Mouse (Mus musculus) heart, adult 2 months (tissue): ENCODE data around the gene Gm48551. TPM values are rescaled to one million over a fixed set of nuclear protein-coding genes. Genes with fewer than 3 reads are reported as not detected.

Source experiments
- DNase-seq, 2 experiments: peaks; one replicate each; pipeline ENCODE4 v3.0.0; 2021
- H3K27ac ChIP-seq: fragments of 200-600 bp; 2 replicates; pipeline ENCODE4 v1.8.1; 2022
- H3K27me3 ChIP-seq: fragments of 200-500 bp; 2 replicates; pipeline ENCODE4 v1.6.1; 2012; ENCODE audit warnings: mild to moderate bottlenecking, low read length, inconsistent platforms, mixed read lengths; ENCODE audit not compliant: control insufficient read depth, insufficient read depth
- H3K36me3 ChIP-seq: fragments of 200-500 bp; 2 replicates; pipeline ENCODE4 v1.6.1; 2012; ENCODE audit warnings: low read length, inconsistent platforms; ENCODE audit not compliant: control insufficient read depth, insufficient read depth
- H3K4me1 ChIP-seq: fragments of 200-500 bp; 2 replicates; pipeline ENCODE4 v1.6.1; 2011; ENCODE audit warnings: low read length; ENCODE audit not compliant: control insufficient read depth, insufficient read depth
- H3K4me3 ChIP-seq: fragments of 200-600 bp; 2 replicates; pipeline ENCODE4 v1.8.1; 2022
- H3K79me2 ChIP-seq: fragments of 200-500 bp; replicated peaks from 2 replicates; pipeline ENCODE4 v1.6.1; 2012; ENCODE audit warnings: mild to moderate bottlenecking, inconsistent platforms, low read length, moderate library complexity, mixed read lengths; ENCODE audit not compliant: control insufficient read depth, insufficient read depth
- H3K9ac ChIP-seq: fragments of 200-500 bp; 2 replicates; pipeline ENCODE4 v1.6.1; 2012; ENCODE audit warnings: low read depth, mild to moderate bottlenecking, control low read depth, inconsistent platforms, low read length, mixed read lengths
- CTCF ChIP-seq: fragments of 200-600 bp; IDR thresholded peaks from 2 replicates; pipeline ENCODE4 v1.8.1; 2022; ENCODE audit warnings: antibody characterized with exemption, mild to moderate bottlenecking, moderate library complexity
- EP300 ChIP-seq: fragments of 200-500 bp; IDR thresholded peaks from 2 replicates; pipeline ENCODE4 v1.6.1; 2011; ENCODE audit warnings: low read depth, low read length, control low read depth; ENCODE audit not compliant: insufficient read depth
- POLR2A ChIP-seq: fragments of 200-500 bp; IDR thresholded peaks from 2 replicates; pipeline ENCODE4 v1.6.1; 2011; ENCODE audit warnings: mild to moderate bottlenecking, low read depth, low read length, control low read depth; ENCODE audit not compliant: insufficient read depth
- WGBS: fragments of 180-500 bp; shearing (Covaris S2); methylation state at CpG from one replicate; pipeline ENCODE4 v1.1.7; 2018; 5-methylcytosine and 5-hydroxymethylcytosine counted together
- intact Hi-C: fragments of 180-260 bp; cut with DNase I; formaldehyde crosslinking; loops from one replicate; pipeline ENCODE4 v1.15.1; 2025
- microRNA-seq, 2 experiments: library from miRNA; unstranded; fragments of <30 nt; microRNA quantifications; one replicate each; pipeline ENCODE4 v1.2.0; 2021
- polyA plus RNA-seq: library from polyadenylated mRNA; depleted of rRNA; stranded (reverse); fragments of >200 nt; gene quantifications from 2 replicates; pipeline ENCODE4 v1.2.3, GENCODE M21; 2012; rRNA removed
- total RNA-seq, 2 experiments: library from RNA; stranded (reverse); gene quantifications; 2 replicates each; pipeline ENCODE4 v1.2.3; 2021

Gene Gm48551
- total and polyA plus RNA-seq, 3 experiments = 0.73 to 2.1 (median 1.9) TPM

DNA sequence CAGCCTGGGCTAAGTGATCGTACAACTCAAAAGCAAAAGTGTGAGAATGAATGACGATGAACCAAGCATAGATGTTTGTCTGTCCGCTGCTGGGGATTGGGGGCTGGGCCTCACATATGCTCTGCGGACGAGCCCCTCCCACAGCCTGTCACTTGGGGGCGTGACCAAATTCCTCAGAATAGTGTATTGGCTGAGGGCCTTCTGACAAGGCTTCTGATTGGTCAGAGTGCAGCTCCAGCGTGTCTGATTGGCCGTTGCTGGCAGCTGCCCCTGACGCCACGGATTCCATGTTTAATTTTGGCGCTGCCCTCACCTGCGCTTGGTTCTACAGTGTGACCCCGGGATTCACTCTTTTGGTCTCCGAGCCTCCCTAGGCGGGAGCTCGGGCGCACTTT is 48.6 kb downstream of the Gm48551 start:
- WGBS = 1% methylated on average over 17 of the region's 17 CpGs
- Histone ChIP-seq H3K27me3 (no peaks in the 10 kb centered on the region), H3K4me3 (peak overlapping the region; percentile 30), H3K4me1 (peaks cover 13% of the 10 kb centered on the region), H3K79me2 (no peaks in the 10 kb centered on the region), H3K9ac (peak overlapping the region; percentile 55), H3K36me3 (no peaks in the 10 kb centered on the region), H3K27ac (peak overlapping the region; percentile 84)
- DNase-seq = peak; percentile 88 to 95
- intact Hi-C loops = no loop called here
- TF ChIP-seq POLR2A (0 out of 2 replicates have a peak, but pooled peaks have one; percentile 25), CTCF (no peak), EP300 (no peak)

DNA sequence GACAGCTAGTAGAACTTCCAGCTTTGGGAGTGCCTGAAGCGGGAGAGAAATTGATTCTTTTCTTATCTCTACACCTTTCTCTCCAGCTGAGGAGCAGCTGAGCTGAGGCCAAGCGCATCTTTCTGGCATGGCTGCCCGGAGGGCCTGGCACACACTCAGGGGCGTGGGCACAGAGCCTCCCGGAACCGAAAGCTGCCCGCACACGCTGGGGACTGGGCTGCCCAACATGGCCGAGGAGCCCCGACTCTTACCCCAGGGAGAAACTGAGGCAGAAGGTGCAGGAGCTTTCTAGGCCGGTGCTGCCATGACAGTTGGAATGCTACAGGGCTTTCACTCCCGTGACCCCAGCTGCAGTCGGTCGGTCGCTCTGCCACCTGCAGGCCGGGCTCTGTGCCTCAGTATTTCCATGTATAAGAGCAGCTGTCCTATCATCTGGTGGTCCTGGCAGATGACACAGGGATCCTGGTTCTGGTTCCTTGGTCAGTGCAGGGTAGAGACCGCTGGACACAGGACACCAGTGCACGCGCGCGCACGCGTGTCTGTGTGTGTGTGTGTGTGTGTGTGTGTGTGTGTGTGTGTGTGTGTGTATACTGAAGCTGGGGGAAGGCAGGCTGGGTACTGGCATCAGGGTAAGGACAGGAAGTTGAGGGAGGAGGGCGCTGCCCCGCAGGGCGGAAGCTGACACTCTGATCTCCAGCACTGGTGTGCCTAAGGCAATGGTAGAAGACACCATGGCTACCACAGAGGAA is 49.4 kb downstream of the Gm48551 start:
- TF ChIP-seq EP300 = no peak
- TF ChIP-seq CTCF = peak; percentile 47
- H3K9ac ChIP-seq = 0 out of 2 replicates have a peak overlapping the region, but pooled peaks have one; percentile 3
- intact Hi-C loops = no loop called here
- H3K79me2 ChIP-seq = no peaks in the 10 kb centered on the region
- no peaks in the 10 kb centered on the region for H3K36me3 ChIP-seq
- peak overlapping the region; percentile 84 for H3K27ac ChIP-seq
- H3K4me3 ChIP-seq = no peak overlapping the region
- H3K4me1 ChIP-seq = peaks cover 13% of the 10 kb centered on the region
- no peaks in the 10 kb centered on the region for H3K27me3 ChIP-seq
- WGBS = 62% methylated on average over 26 of the region's 26 CpGs
- peak; percentile 60 to 73 for DNase-seq

DNA sequence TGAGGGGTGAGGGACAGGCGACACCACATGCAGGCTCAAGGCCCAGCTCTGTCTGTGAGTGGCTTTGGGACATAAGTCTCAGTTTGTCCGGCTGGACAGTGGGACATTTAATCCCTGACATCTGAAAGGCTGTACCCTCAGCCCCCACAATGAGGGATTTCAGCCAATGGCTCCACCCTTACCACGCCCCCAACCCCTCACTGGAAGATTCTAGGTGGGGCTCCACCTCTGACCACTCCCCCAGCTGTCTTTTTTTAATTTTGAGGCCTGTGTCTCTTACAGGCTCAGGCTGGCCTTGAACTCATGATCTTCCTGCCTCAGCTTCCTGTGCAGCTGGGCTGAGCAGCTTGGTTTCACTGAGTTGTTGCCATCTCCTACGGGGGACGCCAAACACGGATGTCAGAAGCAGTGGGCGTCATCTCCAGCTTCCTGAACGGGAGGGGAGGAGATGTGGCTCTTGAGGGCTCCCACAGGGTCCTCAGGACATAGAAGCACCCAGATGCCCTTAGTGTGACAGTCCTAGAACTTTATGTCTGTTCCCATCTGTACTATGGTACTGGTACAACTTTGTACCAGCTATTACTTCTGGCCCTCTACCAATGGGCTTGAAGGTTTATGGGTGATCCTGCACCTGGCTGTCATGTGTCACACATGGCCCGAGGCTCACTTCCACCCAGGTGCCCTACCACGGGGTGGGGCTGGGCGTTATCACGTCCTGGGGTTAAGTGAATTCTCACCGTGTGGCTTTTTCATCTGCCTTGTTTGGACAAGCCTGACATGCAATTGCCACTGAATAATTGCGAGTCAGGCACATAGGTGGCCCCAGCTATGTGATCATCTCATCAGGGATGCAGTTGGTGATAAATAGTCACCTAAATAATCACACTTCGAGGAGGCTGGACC is 50.3 kb downstream of the Gm48551 start:
- WGBS = 38% methylated on average over 15 of the region's 15 CpGs
- H3K4me1 ChIP-seq = peaks cover 9% of the 10 kb centered on the region
- intact Hi-C loops = no loop called here
- H3K79me2 ChIP-seq = no peaks in the 10 kb centered on the region
- H3K9ac ChIP-seq = peak overlapping the region; percentile 10
- H3K27me3 ChIP-seq = no peaks in the 10 kb centered on the region
- no peak for TF ChIP-seq POLR2A
- H3K4me3 ChIP-seq = no peak overlapping the region
- peak in 1 of 2 experiments; percentile 28 for DNase-seq
- peak overlapping the region; percentile 44 for H3K27ac ChIP-seq
- no peaks in the 10 kb centered on the region for H3K36me3 ChIP-seq

DNA sequence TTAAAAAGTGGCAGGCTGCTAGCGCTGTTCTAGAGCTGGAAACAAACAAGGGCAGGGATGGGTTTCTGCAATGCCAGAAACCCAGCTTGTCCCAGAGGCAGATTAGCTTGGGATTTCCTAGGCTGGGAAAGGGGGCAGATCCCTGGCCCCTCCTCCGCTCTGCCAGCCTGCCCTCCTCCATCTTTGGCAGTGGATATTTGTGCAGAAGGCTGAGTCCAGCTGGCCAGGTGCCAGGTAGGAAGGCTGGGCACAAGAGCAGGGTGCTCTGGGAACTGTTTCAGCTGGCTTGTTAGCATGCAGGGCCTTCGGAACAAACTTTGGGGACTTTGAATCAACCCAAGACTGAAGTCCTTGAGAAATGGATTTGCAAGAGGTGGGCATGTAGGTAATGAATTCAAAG is 51.2 kb downstream of the Gm48551 start:
- intact Hi-C loops = no loop called here
- Histone ChIP-seq H3K4me1 (peaks cover 9% of the 10 kb centered on the region), H3K27me3 (no peaks in the 10 kb centered on the region), H3K9ac (no peak overlapping the region), H3K36me3 (no peaks in the 10 kb centered on the region), H3K79me2 (no peaks in the 10 kb centered on the region), H3K4me3 (no peak overlapping the region), H3K27ac (peak overlapping the region; percentile 44)
- DNase-seq = peak; percentile 74 to 84
- TF ChIP-seq POLR2A (no peak), EP300 (0 out of 2 replicates have a peak, but pooled peaks have one; percentile 48), CTCF (no peak)
- 54% methylated on average over 3 of the region's 3 CpGs for WGBS

DNA sequence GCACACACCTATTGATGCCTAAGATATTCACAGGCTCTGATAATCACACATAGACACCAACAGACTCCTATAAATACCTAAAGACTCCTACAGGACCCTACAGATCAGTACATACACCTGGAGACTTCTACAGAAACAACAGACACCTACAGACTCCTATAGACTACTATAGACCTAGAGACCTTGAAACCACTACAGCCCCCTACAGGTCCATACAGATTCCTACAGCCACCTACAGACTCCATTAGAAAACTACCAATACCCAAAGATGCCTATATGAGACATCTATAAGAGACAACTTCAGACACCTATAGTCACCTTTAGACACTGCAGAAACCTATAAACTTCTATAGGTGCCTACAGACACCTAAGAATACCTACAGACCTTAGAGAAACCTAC is 56.8 kb downstream of the Gm48551 start:
- intact Hi-C loops = loop anchor here (5.0 kb wide), 1 partner anchor 34 kb away; no protein-coding TSS in a partner anchor
- H3K4me3 ChIP-seq = no peak overlapping the region
- no peaks in the 10 kb centered on the region for H3K36me3 ChIP-seq
- H3K27me3 ChIP-seq = peaks cover 1% of the 10 kb centered on the region; the same call in 1 of the 2 replicates
- H3K27ac ChIP-seq = no peak overlapping the region
- TF ChIP-seq CTCF = peak; percentile 82
- TF ChIP-seq EP300 = no peak
- no peaks in the 10 kb centered on the region for H3K79me2 ChIP-seq
- no peaks in the 10 kb centered on the region; the same call in 1 of the 2 replicates for H3K4me1 ChIP-seq
- no peak for DNase-seq
- H3K9ac ChIP-seq = no peak overlapping the region

Small RNA genes lying within 50 kb of the gene (microRNA-seq; reads per million reads assigned to microRNA genes)
- 0 to 0.56 reads per million in 2 experiments for gene Mir1191b
- 0.56 to 1.5 reads per million in 2 experiments for gene Mir6913

Other genes starting within 250 kb of the Gm48551 start
Only the 30 nearest of the 35 such genes appear.
- 10 to 100 TPM; 14.1 to 16.5 TPM for gene Pias4, start 216.5 kb upstream of the Gm48551 start, total RNA-seq
- gene Pias4, start 216.5 kb upstream of the Gm48551 start, polyA plus RNA-seq = 22.3 and 23.3 TPM in 2 replicates
- 1,000 to 10,000 TPM; 1,027 to 1,244 TPM for gene Eef2, start 207.8 kb upstream of the Gm48551 start, total RNA-seq
- gene Eef2, start 207.8 kb upstream of the Gm48551 start, polyA plus RNA-seq = 887 and 1,187 TPM in 2 replicates
- gene Dapk3, start 201.5 kb upstream of the Gm48551 start, total RNA-seq = 10 to 100 TPM; 27.8 to 29.0 TPM
- 30.6 and 35.5 TPM in 2 replicates for gene Dapk3, start 201.5 kb upstream of the Gm48551 start, polyA plus RNA-seq
- gene 4930442H23Rik, start 200.6 kb upstream of the Gm48551 start, total RNA-seq = not detected
- not detected in 2 replicates for gene 4930442H23Rik, start 200.6 kb upstream of the Gm48551 start, polyA plus RNA-seq
- 1 to 10 TPM; 8.7 to 8.8 TPM for gene Nmrk2, start 182.4 kb upstream of the Gm48551 start, total RNA-seq
- gene Nmrk2, start 182.4 kb upstream of the Gm48551 start, polyA plus RNA-seq = 4.7 and 6.3 TPM in 2 replicates
- gene Atcay, start 153.6 kb upstream of the Gm48551 start, total RNA-seq = under 1 TPM in 1 of 2 experiments, not detected in 1; 0.09 TPM
- 0.14 and 0.20 TPM in 2 replicates for gene Atcay, start 153.6 kb upstream of the Gm48551 start, polyA plus RNA-seq
- gene Zfr2, start 151.3 kb upstream of the Gm48551 start, total RNA-seq = 1 to 10 TPM; 1.8 to 2.0 TPM
- gene Zfr2, start 151.3 kb upstream of the Gm48551 start, polyA plus RNA-seq = 5.0 and 6.3 TPM in 2 replicates
- gene Matk, start 131.5 kb upstream of the Gm48551 start, total RNA-seq = under 1 TPM; 0.48 to 0.86 TPM
- 0.97 and 1.5 TPM in 2 replicates for gene Matk, start 131.5 kb upstream of the Gm48551 start, polyA plus RNA-seq
- gene Mrpl54, start 117.5 kb upstream of the Gm48551 start, total RNA-seq = 100 to 1,000 TPM in 1 of 2 experiments, 10 to 100 TPM in 1; 85.7 to 101 TPM
- 66.7 and 93.2 TPM in 2 replicates for gene Mrpl54, start 117.5 kb upstream of the Gm48551 start, polyA plus RNA-seq
- gene Apba3, start 117.5 kb upstream of the Gm48551 start, total RNA-seq = 100 to 1,000 TPM; 111 to 123 TPM
- 151 TPM in 2 replicates for gene Apba3, start 117.5 kb upstream of the Gm48551 start, polyA plus RNA-seq
- gene Tjp3, start 92.9 kb upstream of the Gm48551 start, total RNA-seq = not detected
- gene Tjp3, start 92.9 kb upstream of the Gm48551 start, polyA plus RNA-seq = 0.12 and 0.78 TPM in 2 replicates
- 10 to 100 TPM; 27.0 to 28.0 TPM for gene Pip5k1c, start 91.5 kb upstream of the Gm48551 start, total RNA-seq
- 37.5 and 44.2 TPM in 2 replicates for gene Pip5k1c, start 91.5 kb upstream of the Gm48551 start, polyA plus RNA-seq
- 10 to 100 TPM; 16.1 to 18.0 TPM for gene Cactin, start 63.4 kb upstream of the Gm48551 start, total RNA-seq
- 15.4 and 18.0 TPM in 2 replicates for gene Cactin, start 63.4 kb upstream of the Gm48551 start, polyA plus RNA-seq
- gene Tbxa2r, start 55.7 kb upstream of the Gm48551 start, total RNA-seq = 1 to 10 TPM; 3.8 to 4.1 TPM
- gene Tbxa2r, start 55.7 kb upstream of the Gm48551 start, polyA plus RNA-seq = 7.1 and 8.7 TPM in 2 replicates
- gene Gipc3, start 41.2 kb upstream of the Gm48551 start, total RNA-seq = 1 to 10 TPM; 5.5 to 6.4 TPM
- 4.7 and 4.8 TPM in 2 replicates for gene Gipc3, start 41.2 kb upstream of the Gm48551 start, polyA plus RNA-seq
- gene Hmg20b, start 34.0 kb upstream of the Gm48551 start, total RNA-seq = 10 to 100 TPM; 55.6 to 58.1 TPM
- gene Hmg20b, start 34.0 kb upstream of the Gm48551 start, polyA plus RNA-seq = 44.3 and 54.9 TPM in 2 replicates
- 10 to 100 TPM; 10.6 to 11.1 TPM for gene Mfsd12, start 27.0 kb upstream of the Gm48551 start, total RNA-seq
- 9.6 and 10.5 TPM in 2 replicates for gene Mfsd12, start 27.0 kb upstream of the Gm48551 start, polyA plus RNA-seq
- 1 to 10 TPM in 1 of 2 experiments, under 1 TPM in 1; 0.64 to 1.1 TPM for gene 4930404N11Rik, start 18.6 kb upstream of the Gm48551 start, total RNA-seq
- 0.32 and 1.2 TPM in 2 replicates for gene 4930404N11Rik, start 18.6 kb upstream of the Gm48551 start, polyA plus RNA-seq
- gene Fzr1, start 6.0 kb upstream of the Gm48551 start, total RNA-seq = 10 to 100 TPM; 29.9 to 31.5 TPM
- gene Fzr1, start 6.0 kb upstream of the Gm48551 start, polyA plus RNA-seq = 49.3 and 56.1 TPM in 2 replicates
- gene Dohh, start within 50 bp of the Gm48551 start, total RNA-seq = 10 to 100 TPM; 46.6 to 53.8 TPM
- gene Dohh, start within 50 bp of the Gm48551 start, polyA plus RNA-seq = 48.5 and 56.9 TPM in 2 replicates
- 1 to 10 TPM in 1 of 2 experiments, not detected in 1; 1.2 TPM for gene Gm48552, start 4.5 kb downstream of the Gm48551 start, total RNA-seq
- gene Gm48552, start 4.5 kb downstream of the Gm48551 start, polyA plus RNA-seq = 0.88 and 1.2 TPM in 2 replicates
- gene Smim24, start 8.6 kb downstream of the Gm48551 start, total RNA-seq = 1 to 10 TPM; 2.0 to 2.3 TPM
- 8.3 and 8.6 TPM in 2 replicates for gene Smim24, start 8.6 kb downstream of the Gm48551 start, polyA plus RNA-seq
- gene Nfic, start 71.2 kb downstream of the Gm48551 start, total RNA-seq = 100 to 1,000 TPM in 1 of 2 experiments, 10 to 100 TPM in 1; 94.2 to 104 TPM
- 59.9 and 80.1 TPM in 2 replicates for gene Nfic, start 71.2 kb downstream of the Gm48551 start, polyA plus RNA-seq
- under 1 TPM in 1 of 2 experiments, not detected in 1; 0.16 TPM for gene Celf5, start 98.2 kb downstream of the Gm48551 start, total RNA-seq
- 0.39 and 0.73 TPM in 2 replicates for gene Celf5, start 98.2 kb downstream of the Gm48551 start, polyA plus RNA-seq
- gene Ncln, start 111.9 kb downstream of the Gm48551 start, total RNA-seq = 10 to 100 TPM; 68.6 to 74.2 TPM
- 107 and 116 TPM in 2 replicates for gene Ncln, start 111.9 kb downstream of the Gm48551 start, polyA plus RNA-seq
- gene S1pr4, start 115.7 kb downstream of the Gm48551 start, total RNA-seq = 1 to 10 TPM in 1 of 2 experiments, under 1 TPM in 1; 0.81 to 1.1 TPM
- 2.0 and 3.1 TPM in 2 replicates for gene S1pr4, start 115.7 kb downstream of the Gm48551 start, polyA plus RNA-seq
- gene Gna15, start 139.8 kb downstream of the Gm48551 start, total RNA-seq = 1 to 10 TPM; 1.1 to 1.5 TPM
- 1.1 and 1.2 TPM in 2 replicates for gene Gna15, start 139.8 kb downstream of the Gm48551 start, polyA plus RNA-seq
- 10 to 100 TPM; 46.6 to 53.5 TPM for gene Gna11, start 160.7 kb downstream of the Gm48551 start, total RNA-seq
- 68.0 and 81.9 TPM in 2 replicates for gene Gna11, start 160.7 kb downstream of the Gm48551 start, polyA plus RNA-seq
- gene Aes, start 175.0 kb downstream of the Gm48551 start, total RNA-seq = 1,000 to 10,000 TPM in 1 of 2 experiments, 100 to 1,000 TPM in 1; 982 to 1,113 TPM
- gene Aes, start 175.0 kb downstream of the Gm48551 start, polyA plus RNA-seq = 2,586 and 3,063 TPM in 2 replicates
- gene Tle2, start 190.1 kb downstream of the Gm48551 start, total RNA-seq = 1 to 10 TPM; 6.8 to 7.4 TPM
- gene Tle2, start 190.1 kb downstream of the Gm48551 start, polyA plus RNA-seq = 40.9 and 43.8 TPM in 2 replicates